Mouse (Mus musculus) frontal cortex, postnatal 25 days (tissue): Measurements from ENCODE around the gene Kank1.

ENCODE experiments used
- DNase-seq, 2 experiments: peaks; one replicate each; pipeline ENCODE4 v3.0.0; 2022; ENCODE audit warnings: low spot score in 2 of 2

Kank1 gene

DNA sequence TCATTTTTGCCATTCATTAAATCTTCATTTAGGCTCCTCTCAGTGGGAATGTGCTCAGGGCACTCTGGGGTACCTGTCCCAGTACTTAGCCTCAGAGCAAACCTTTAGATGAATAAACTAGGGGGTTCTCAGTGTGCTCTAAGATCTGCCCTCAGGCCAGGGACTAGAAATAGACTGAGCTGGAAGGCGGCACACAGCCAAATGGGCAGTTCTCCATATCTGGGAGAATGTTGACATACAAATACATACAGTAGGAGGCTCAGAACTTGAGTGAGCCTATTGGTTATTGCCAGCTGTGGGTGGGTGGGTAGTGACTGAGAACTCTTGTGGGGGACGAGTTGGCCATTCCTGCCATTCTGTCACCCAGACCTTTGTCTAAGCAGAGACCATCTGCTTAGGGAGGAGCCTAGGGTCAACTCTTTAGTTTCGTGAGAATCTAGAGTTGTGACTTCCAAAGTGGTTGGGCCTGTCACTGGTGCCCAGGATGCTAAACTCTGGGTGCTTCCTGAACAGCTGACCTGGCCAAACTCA, 14.9 kb downstream of the Kank1 start:
- no peak for DNase-seq

DNA sequence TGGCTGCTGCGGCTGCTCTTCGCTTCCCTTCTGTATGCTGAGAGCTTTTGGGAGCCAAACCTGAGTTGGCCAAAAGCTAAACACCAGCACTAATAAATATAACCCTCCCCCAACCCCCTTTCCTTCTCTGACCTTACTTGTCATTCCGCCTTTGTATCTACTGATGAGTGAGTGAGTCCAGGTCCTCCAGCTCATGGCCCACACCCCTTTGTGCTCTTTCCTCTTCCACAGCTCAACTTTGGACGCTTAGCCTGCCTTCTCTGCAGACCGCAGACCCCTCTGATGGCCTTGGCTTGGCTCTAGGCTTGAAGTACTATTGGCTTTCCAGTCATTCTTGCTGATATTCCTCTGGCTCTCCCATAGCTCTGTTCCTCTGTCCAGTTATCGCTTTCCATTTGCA, 16.4 kb downstream of the Kank1 start:
- DNase-seq = no peak

- DNase-seq = no peak
Measured at GRCm38 (mm10) chr19:25253628-25254027, 16.9 kb downstream of the Kank1 start.

DNA sequence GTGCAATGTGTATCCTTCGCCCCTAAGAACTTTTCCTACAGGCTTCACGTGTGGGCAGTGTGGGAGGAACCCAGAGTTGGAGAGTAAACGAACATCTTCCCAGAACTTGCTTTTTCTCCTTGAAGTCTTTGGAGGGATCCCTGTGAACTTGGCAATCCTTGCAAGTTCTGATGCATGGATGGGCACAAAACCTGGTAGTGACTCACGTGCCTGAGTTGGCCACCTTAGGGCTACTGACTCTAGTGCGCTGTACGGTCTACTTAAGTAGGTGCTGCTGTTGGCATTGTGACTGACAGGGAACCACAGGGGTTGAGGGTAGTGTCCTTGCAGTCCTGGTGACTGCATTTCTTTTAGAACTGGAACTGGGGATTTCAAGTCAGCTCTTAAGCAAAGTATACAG, 21.5 kb downstream of the Kank1 start:
- DNase-seq = no peak

- DNase-seq = no peak
Measured at GRCm38 (mm10) chr19:25266181-25266580, 29.4 kb downstream of the Kank1 start.

DNA sequence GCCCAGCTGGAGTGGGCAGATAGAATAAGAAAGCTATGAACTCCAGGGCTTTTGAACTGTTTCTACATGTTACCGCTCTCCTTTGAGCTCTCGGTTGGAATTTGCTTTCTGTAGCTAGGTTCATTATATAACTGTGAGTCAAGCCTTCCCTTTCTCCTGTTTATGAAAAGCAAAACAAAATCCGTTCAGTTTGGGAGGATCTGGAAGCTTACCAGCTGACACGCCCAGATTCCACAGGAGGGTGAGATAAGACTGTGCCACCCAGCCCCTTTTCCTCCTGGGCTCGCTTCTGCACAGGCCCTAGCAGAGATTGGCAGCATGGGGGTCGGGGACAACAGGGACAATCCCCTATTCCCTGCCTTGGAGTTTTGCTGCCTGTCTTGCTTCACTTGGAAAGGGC, 30.5 kb downstream of the Kank1 start:
- DNase-seq = no peak

GRCm38 (mm10) chr19:25268532-25268931, 31.8 kb downstream of the Kank1 start:
- peak; percentile 30 to 40 for DNase-seq

DNA sequence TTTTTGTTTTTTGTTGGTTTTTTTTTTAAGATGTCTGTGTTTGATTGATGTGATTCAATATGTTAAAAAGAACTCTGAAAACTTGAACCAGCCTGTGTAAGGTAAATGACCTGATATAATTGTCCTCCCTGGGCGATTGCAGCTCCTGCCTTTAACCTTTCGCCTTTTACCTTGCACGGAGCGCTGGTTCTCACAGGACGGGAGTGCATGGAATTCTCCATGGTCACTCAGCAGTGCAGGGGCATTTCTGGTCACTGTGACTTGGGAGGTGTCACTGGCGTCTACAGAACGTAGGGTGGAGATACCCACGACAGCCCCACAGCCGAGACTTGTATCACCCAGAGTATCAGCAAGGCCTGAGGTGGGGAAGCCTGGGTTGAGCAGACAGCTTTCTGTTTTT, 34.8 kb downstream of the Kank1 start:
- DNase-seq = no peak

- no peak for DNase-seq
Measured at GRCm38 (mm10) chr19:25273179-25273578, 36.4 kb downstream of the Kank1 start.

- DNase-seq = no peak
Measured at GRCm38 (mm10) chr19:25276600-25277395, 40.0 kb downstream of the Kank1 start.

DNA sequence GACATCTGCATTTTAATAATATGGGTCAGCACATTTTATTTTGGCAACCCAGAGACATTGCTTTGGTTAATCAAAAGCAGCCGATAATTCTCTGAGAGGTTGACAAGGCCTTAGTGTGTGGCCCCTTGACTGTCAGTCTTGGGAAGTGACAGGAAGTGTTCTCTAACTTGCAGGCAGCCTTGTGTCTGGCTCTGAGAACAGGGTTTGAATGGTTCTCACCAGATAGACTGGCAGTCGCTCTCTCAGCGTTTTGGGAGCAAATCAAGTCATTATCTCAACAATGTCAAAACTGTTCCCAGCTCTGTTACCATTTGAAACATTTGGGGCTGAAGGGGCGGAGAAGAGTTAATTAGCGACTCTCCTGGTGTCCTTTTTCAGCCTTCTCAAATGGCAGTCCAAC, 41.0 kb downstream of the Kank1 start:
- DNase-seq = no peak

DNA sequence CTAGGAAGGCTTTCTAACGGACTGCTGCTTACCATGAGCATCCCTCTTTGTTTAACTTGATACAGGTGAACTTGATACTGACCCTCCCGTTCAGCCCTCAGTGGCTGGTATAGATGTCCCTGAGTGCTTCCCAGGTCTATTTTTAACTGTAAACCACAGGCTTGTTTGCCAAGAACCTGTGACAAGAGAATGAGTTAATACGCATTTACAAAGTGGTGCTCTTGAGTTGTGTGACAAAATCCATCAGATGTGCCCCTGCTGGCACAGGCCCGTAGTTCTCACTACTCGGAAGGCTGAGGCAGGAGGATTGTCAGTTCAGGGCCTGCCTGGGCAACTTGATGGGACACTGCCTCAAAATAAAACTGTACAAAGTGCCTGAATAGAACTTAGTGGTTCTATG, 42.8 kb downstream of the Kank1 start:
- DNase-seq = no peak

DNA sequence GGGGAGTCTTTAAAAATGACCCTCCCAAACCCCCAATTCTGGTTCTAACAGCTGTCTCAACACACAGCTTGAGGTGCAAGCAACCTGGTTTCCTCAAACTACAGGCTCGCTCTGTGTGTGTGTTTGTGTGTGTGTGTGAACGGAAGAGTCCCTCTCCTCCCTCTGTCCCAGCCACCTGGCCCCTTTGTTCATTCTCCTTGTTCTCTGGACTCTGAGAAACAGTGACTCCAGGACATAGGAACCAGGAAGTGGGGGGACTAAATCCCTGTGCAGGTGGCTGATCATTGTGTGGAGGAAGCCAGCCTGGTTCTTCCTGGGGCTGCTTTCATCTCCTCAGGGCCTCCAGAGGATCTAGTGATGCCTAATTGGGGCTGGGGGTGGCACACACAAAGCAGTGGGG, 46.9 kb downstream of the Kank1 start:
- DNase-seq = no peak

- DNase-seq = peak in 1 of 2 experiments; percentile 14
Measured at GRCm38 (mm10) chr19:25285756-25286538, 49.2 kb downstream of the Kank1 start.

GRCm38 (mm10) chr19:25290991-25291520, 54.3 kb downstream of the Kank1 start:
- no peak for DNase-seq

GRCm38 (mm10) chr19:25295207-25295606, 58.4 kb downstream of the Kank1 start:
- no peak for DNase-seq

DNA sequence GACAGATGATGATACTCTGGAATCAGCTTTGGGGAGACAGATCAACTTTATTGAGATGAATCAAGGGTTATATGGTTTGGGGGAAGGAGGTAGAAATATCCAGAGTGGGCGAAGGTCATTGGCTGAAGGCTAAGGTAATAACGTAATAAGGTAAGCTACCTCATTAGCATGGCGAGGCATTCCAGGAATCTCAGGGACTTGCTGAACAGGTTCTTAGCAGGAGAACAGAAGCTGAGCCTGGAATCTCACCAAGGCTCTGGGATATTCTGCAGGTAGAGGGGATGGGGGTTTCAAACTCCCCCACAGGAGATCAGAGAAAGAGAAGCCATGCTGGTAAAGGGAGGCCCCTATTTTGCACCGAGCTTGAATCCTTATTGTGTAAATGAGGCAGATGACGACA, 60.5 kb downstream of the Kank1 start:
- no peak for DNase-seq

DNA sequence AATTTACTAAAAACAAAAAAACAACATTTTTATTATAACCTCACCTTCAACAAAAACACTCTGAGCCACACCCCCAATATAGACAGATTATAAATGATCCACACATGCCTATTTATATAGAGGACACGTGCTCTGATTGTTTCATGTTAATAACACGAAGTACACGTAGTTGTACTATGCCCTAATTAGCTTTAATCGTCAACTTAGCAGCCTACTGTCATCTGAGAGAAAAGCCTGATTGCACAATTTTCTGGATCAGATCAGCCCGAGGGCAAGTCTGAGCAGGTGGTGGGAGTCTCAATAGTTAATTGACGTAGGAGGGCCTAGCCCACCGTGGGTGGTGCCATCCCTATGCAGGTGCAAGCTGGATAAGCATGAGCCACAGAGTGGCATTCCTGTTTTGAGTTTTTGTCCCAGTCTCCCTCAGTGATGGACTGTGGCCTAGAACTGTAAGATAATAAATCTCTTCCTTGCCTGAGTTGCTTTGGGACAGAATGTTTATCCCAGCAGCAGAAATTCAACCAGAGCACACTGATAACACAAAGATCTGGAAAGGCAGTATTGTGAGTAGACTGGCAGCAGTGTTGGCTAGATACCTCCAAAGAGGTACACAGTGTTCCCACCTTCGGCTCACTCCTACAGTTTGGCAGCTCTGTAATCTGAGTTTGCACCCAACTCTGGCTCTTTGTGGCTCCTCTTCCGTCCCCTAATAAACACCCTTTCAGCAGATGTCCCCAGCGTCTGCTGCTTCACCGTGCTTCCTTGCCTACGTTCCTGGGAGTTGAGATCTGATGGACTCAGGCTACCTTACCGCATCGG, 63.3 kb downstream of the Kank1 start:
- no peak for DNase-seq

GRCm38 (mm10) chr19:25301189-25301588, 64.4 kb downstream of the Kank1 start:
- DNase-seq = no peak

DNA sequence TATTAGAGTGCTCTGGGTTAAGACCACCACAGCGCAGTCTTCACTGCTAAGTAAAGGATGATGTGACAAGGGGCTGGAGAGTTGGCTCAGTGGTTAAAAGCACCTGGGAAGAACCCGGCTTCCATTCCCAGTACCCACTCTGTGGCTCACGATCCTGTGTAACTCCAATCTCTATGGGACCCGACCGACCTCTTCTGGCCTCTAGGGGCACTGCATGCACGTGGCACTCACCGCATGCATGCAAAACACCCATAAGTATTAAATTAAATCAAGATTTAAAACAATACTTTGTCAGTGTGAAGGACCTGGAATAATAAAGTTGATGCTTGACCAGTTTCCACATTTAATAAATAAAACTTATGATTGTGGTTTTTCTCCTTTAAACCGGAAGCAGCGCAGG, 69.5 kb downstream of the Kank1 start:
- no peak for DNase-seq

- DNase-seq = no peak
Measured at GRCm38 (mm10) chr19:25308156-25308555, 71.4 kb downstream of the Kank1 start.

- no peak for DNase-seq
Measured at GRCm38 (mm10) chr19:25308763-25309162, 72.0 kb downstream of the Kank1 start.
